Mouse (Mus musculus): ENCODE measurements around the gene Sulf2. TPM values are rescaled to one million over a fixed set of nuclear protein-coding genes. Genes with fewer than 3 reads are reported as not detected.

Sulf2 gene
- polyA plus RNA-seq, 1 experiment: 40.0 TPM

- no peak for DNase-seq
- no peak for TF ChIP-seq POLR2A (IDR thresholded peaks at IDR 0.05; ENCODE audit: borderline replicate concordance, insufficient read depth, low read length)
- TF ChIP-seq CTCF (IDR thresholded peaks at IDR 0.05; ENCODE audit: borderline replicate concordance, insufficient read depth, low read depth, low read length): no peak
- no peak overlapping the region for H3K27ac ChIP-seq (ENCODE audit: insufficient read depth, low read length)
- H3K4me3 ChIP-seq (replicated peaks; ENCODE audit: insufficient read depth, low read depth, low read length): no peak overlapping the region
- H3K27me3 ChIP-seq (ENCODE audit: control insufficient read depth, insufficient read depth, low read length): no peaks in the 10 kb centered on the region
- 66% methylated on average over 7 of the region's 7 CpGs for WGBS
- peaks cover 4% of the 10 kb centered on the region; the same call in 1 of the 2 replicates for H3K4me1 ChIP-seq (ENCODE audit: control insufficient read depth, insufficient read depth, low read length)
These were observed 9.0 kb downstream of the Sulf2 start for GRCm38 (mm10) chr2:166146446-166146845.

- Histone ChIP-seq H3K4me3 (replicated peaks; ENCODE audit: insufficient read depth, low read depth, low read length) (no peak overlapping the region), H3K27ac (ENCODE audit: insufficient read depth, low read length) (no peak overlapping the region), H3K4me1 (ENCODE audit: control insufficient read depth, insufficient read depth, low read length) (no peaks in the 10 kb centered on the region), H3K27me3 (ENCODE audit: control insufficient read depth, insufficient read depth, low read length) (peaks cover 1% of the 10 kb centered on the region; the same call in 1 of the 2 replicates)
- DNase-seq: no peak
- 84% methylated on average over 8 of the region's 8 CpGs for WGBS
- TF ChIP-seq CTCF (IDR thresholded peaks at IDR 0.05; ENCODE audit: borderline replicate concordance, insufficient read depth, low read depth, low read length): no peak
- TF ChIP-seq POLR2A (IDR thresholded peaks at IDR 0.05; ENCODE audit: borderline replicate concordance, insufficient read depth, low read length): no peak
These were observed 10.4 kb downstream of the Sulf2 start for GRCm38 (mm10) chr2:166145031-166145430.

DNA sequence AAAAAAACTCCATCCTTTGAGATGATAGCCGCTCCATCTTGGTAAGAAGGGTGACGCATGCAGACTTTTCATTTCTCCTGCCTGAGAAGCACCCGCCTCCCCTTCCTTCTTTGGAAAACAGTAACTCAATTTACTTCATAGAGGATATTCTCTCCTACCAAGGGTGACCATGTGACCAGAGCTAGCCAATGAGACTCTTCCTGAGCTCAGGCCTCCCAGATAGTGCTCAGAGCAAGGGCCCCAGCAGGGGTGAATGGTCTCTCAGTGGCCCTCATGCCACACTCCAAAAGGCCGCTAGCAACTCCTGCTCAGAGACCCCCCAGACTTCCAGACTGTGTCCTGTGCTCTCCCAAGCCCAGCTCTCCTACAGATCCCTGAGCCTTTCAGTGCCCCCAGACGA lies 11.6 kb downstream of the Sulf2 start:
- Histone ChIP-seq H3K27me3 (ENCODE audit: control insufficient read depth, insufficient read depth, low read length) (peaks cover 1% of the 10 kb centered on the region; the same call in 1 of the 2 replicates), H3K4me1 (ENCODE audit: control insufficient read depth, insufficient read depth, low read length) (no peaks in the 10 kb centered on the region), H3K27ac (ENCODE audit: insufficient read depth, low read length) (no peak overlapping the region), H3K4me3 (replicated peaks; ENCODE audit: insufficient read depth, low read depth, low read length) (no peak overlapping the region)
- 81% methylated on average over 5 of the region's 5 CpGs for WGBS
- TF ChIP-seq POLR2A (IDR thresholded peaks at IDR 0.05; ENCODE audit: borderline replicate concordance, insufficient read depth, low read length) (no peak), CTCF (IDR thresholded peaks at IDR 0.05; ENCODE audit: borderline replicate concordance, insufficient read depth, low read depth, low read length) (no peak)
- DNase-seq: no peak

- peaks cover 1% of the 10 kb centered on the region; the same call in 1 of the 2 replicates for H3K27me3 ChIP-seq (ENCODE audit: control insufficient read depth, insufficient read depth, low read length)
- DNase-seq: peak in 1 of 2 experiments; percentile 28
- 18% methylated on average over 19 of the region's 19 CpGs for WGBS
- no peaks in the 10 kb centered on the region for H3K4me1 ChIP-seq (ENCODE audit: control insufficient read depth, insufficient read depth, low read length)
- H3K27ac ChIP-seq (ENCODE audit: insufficient read depth, low read length): peak overlapping the region; percentile 43; the same call in 1 of the 2 replicates
- H3K4me3 ChIP-seq (replicated peaks; ENCODE audit: insufficient read depth, low read depth, low read length): no peak overlapping the region
- no peak for TF ChIP-seq CTCF (IDR thresholded peaks at IDR 0.05; ENCODE audit: borderline replicate concordance, insufficient read depth, low read depth, low read length)
- no peak for TF ChIP-seq POLR2A (IDR thresholded peaks at IDR 0.05; ENCODE audit: borderline replicate concordance, insufficient read depth, low read length)
These were observed 12.8 kb downstream of the Sulf2 start for GRCm38 (mm10) chr2:166142561-166143112.

DNA sequence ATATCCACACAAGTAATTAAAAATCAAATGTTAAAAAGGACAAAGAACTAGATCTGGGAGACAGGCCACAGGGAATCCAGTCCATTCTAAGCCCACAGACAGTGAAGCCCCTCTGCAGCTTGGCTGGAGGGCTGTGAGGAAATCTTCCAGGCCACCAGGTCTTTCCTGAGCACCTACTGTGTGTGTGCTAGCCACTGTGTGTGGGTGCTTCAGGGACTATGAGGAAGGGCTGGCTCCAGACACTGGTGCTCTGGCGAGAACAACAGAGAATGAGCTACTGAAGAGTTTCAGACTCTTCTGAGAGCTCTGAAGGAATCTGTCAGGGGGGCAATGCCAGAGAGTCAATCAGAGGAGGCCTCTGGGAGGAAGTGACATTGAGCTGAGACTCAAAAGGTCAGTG lies 13.6 kb downstream of the Sulf2 start:
- no peak overlapping the region for H3K4me3 ChIP-seq (replicated peaks; ENCODE audit: insufficient read depth, low read depth, low read length)
- H3K4me1 ChIP-seq (ENCODE audit: control insufficient read depth, insufficient read depth, low read length): no peaks in the 10 kb centered on the region
- H3K27me3 ChIP-seq (ENCODE audit: control insufficient read depth, insufficient read depth, low read length): peaks cover 1% of the 10 kb centered on the region; the same call in 1 of the 2 replicates
- H3K27ac ChIP-seq (ENCODE audit: insufficient read depth, low read length): no peak overlapping the region
- DNase-seq: no peak
- WGBS: 80% methylated on average over 1 of the region's 1 CpGs
- no peak for TF ChIP-seq POLR2A (IDR thresholded peaks at IDR 0.05; ENCODE audit: borderline replicate concordance, insufficient read depth, low read length)
- TF ChIP-seq CTCF (IDR thresholded peaks at IDR 0.05; ENCODE audit: borderline replicate concordance, insufficient read depth, low read depth, low read length): no peak

GRCm38 (mm10) chr2:166141039-166141438 lies 14.4 kb downstream of the Sulf2 start:
- no peak overlapping the region for H3K4me3 ChIP-seq (replicated peaks; ENCODE audit: insufficient read depth, low read depth, low read length)
- 0 out of 2 replicates have a peak, but pooled peaks cover under 1% of the 10 kb centered on the region for H3K4me1 ChIP-seq (ENCODE audit: control insufficient read depth, insufficient read depth, low read length)
- TF ChIP-seq POLR2A (IDR thresholded peaks at IDR 0.05; ENCODE audit: borderline replicate concordance, insufficient read depth, low read length) (no peak), CTCF (IDR thresholded peaks at IDR 0.05; ENCODE audit: borderline replicate concordance, insufficient read depth, low read depth, low read length) (no peak)
- 94% methylated on average over 6 of the region's 6 CpGs for WGBS
- no peak overlapping the region for H3K27ac ChIP-seq (ENCODE audit: insufficient read depth, low read length)
- DNase-seq: no peak
- H3K27me3 ChIP-seq (ENCODE audit: control insufficient read depth, insufficient read depth, low read length): peaks cover 1% of the 10 kb centered on the region; the same call in 1 of the 2 replicates

- Histone ChIP-seq H3K27ac (ENCODE audit: insufficient read depth, low read length) (no peak overlapping the region), H3K27me3 (ENCODE audit: control insufficient read depth, insufficient read depth, low read length) (peaks cover 1% of the 10 kb centered on the region; the same call in 1 of the 2 replicates), H3K4me3 (replicated peaks; ENCODE audit: insufficient read depth, low read depth, low read length) (no peak overlapping the region), H3K4me1 (ENCODE audit: control insufficient read depth, insufficient read depth, low read length) (0 out of 2 replicates have a peak, but pooled peaks cover 4% of the 10 kb centered on the region)
- 37% methylated on average over 9 of the region's 9 CpGs for WGBS
- no peak for TF ChIP-seq CTCF (IDR thresholded peaks at IDR 0.05; ENCODE audit: borderline replicate concordance, insufficient read depth, low read depth, low read length)
- TF ChIP-seq POLR2A (IDR thresholded peaks at IDR 0.05; ENCODE audit: borderline replicate concordance, insufficient read depth, low read length): no peak
- DNase-seq: no peak
These were observed 15.0 kb downstream of the Sulf2 start for GRCm38 (mm10) chr2:166140427-166140826.

DNA sequence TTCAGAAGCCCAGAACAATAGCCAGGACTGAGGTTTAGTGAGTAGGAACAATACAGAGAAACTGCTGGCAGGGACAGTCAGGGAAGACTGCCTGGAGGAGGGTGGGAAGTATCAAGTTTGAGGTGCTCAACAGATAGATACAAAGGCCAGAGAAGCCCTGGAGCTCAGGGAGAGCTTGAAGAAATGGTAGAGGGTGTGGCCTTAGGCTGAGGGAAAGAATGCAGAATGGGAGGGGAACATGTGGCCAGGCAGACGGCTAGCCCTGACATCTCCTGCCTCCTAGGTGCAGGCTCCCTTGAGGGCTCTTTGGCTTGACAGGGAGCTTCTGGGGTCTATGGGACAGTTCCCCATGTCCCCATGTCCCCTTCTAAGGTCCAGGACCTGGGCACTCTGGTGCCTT lies 17.2 kb downstream of the Sulf2 start:
- H3K4me3 ChIP-seq (replicated peaks; ENCODE audit: insufficient read depth, low read depth, low read length): no peak overlapping the region
- no peak for DNase-seq
- WGBS: 67% methylated on average over 1 of the region's 1 CpGs
- no peak overlapping the region for H3K27ac ChIP-seq (ENCODE audit: insufficient read depth, low read length)
- H3K4me1 ChIP-seq (ENCODE audit: control insufficient read depth, insufficient read depth, low read length): 0 out of 2 replicates have a peak, but pooled peaks cover 4% of the 10 kb centered on the region
- TF ChIP-seq POLR2A (IDR thresholded peaks at IDR 0.05; ENCODE audit: borderline replicate concordance, insufficient read depth, low read length): no peak
- no peak for TF ChIP-seq CTCF (IDR thresholded peaks at IDR 0.05; ENCODE audit: borderline replicate concordance, insufficient read depth, low read depth, low read length)
- H3K27me3 ChIP-seq (ENCODE audit: control insufficient read depth, insufficient read depth, low read length): peaks cover 1% of the 10 kb centered on the region; the same call in 1 of the 2 replicates
